Mouse (Mus musculus) heart, embryonic 14.5 days (tissue): ENCODE data around the gene Fam53a. TPM values are rescaled to one million over a fixed set of nuclear protein-coding genes. Genes with fewer than 3 reads are reported as not detected.

Experiments
- ATAC-seq: fragments of 200-750 bp; cut with Nextera tagmentation; 2 replicates; pipeline ENCODE4 v1.8.0; 2017; ENCODE audit warnings: low read depth, moderate TSS enrichment; ENCODE audit not compliant: insufficient number of reproducible peaks, insufficient read depth, low FRiP score
- H3K27ac ChIP-seq, 2 experiments: fragments of 200-500 bp in 1 of 2; fragments of 300-500 bp in 1 of 2; sonication (generic) in 1 of 2; replicated peaks in 1 of 2; 2 replicates each; pipeline ENCODE4 v1.5.1; 2012 to 2014; ENCODE audit warnings: low read depth in 2 of 2, low read length in 2 of 2, control low read depth in 1 of 2, mild to moderate bottlenecking in 1 of 2, mixed read lengths in 1 of 2; ENCODE audit not compliant: control insufficient read depth in 1 of 2, insufficient read depth in 1 of 2
- H3K27me3 ChIP-seq: fragments of 300-500 bp; sonication (generic); 2 replicates; pipeline ENCODE4 v1.6.1; 2014; ENCODE audit warnings: mild to moderate bottlenecking, low read length, control low read depth; ENCODE audit not compliant: control insufficient read depth, insufficient read depth
- H3K36me3 ChIP-seq: fragments of 300-500 bp; sonication (generic); 2 replicates; pipeline ENCODE4 v1.6.1; 2014; ENCODE audit warnings: mild to moderate bottlenecking, control low read depth, low read length, mixed read lengths; ENCODE audit not compliant: control insufficient read depth, insufficient read depth
- H3K4me1 ChIP-seq, 2 experiments: fragments of 200-500 bp in 1 of 2; fragments of 300-500 bp in 1 of 2; sonication (generic) in 1 of 2; 2 replicates each; pipeline ENCODE4 v1.6.1; 2012 to 2014; ENCODE audit warnings: low read length in 2 of 2, control low read depth in 1 of 2, mixed read lengths in 1 of 2; ENCODE audit not compliant: control insufficient read depth in 2 of 2, insufficient read depth in 2 of 2
- H3K4me2 ChIP-seq: fragments of 300-500 bp; sonication (generic); 2 replicates; pipeline ENCODE4 v1.6.1; 2014; ENCODE audit warnings: mild to moderate bottlenecking, low read length
- H3K4me3 ChIP-seq, 2 experiments: fragments of 200-500 bp in 1 of 2; fragments of 300-500 bp in 1 of 2; sonication (generic) in 1 of 2; 2 replicates each; pipeline ENCODE4 v1.5.1; 2012 to 2014; ENCODE audit warnings: low read length in 2 of 2, mild to moderate bottlenecking in 2 of 2, control low read depth in 1 of 2, low read depth in 1 of 2, moderate library complexity in 1 of 2; ENCODE audit not compliant: control insufficient read depth in 1 of 2, insufficient read depth in 1 of 2
- H3K9ac ChIP-seq: fragments of 300-500 bp; sonication (generic); 2 replicates; pipeline ENCODE4 v1.6.1; 2014; ENCODE audit warnings: mild to moderate bottlenecking, low read length
- H3K9me3 ChIP-seq: fragments of 300-500 bp; sonication (generic); 2 replicates; pipeline ENCODE4 v1.6.1; 2016; ENCODE audit warnings: low read length, control low read depth; ENCODE audit not compliant: control insufficient read depth
- WGBS: fragments of 180-500 bp; shearing (Covaris S2); extraction: QIAGEN DNeasy Blood & Tissue Kit; methylation state at CpG from one replicate; pipeline ENCODE4 v1.1.7; 2014; 5-methylcytosine and 5-hydroxymethylcytosine counted together
- polyA plus RNA-seq: library from polyadenylated mRNA; unstranded; fragments of >200 nt; fragmentation: Nextera tagmentation; extraction: Ambion mirVana; gene quantifications from 2 replicates; pipeline ENCODE4 v1.2.1, GENCODE M21; 2014

Fam53a gene
- polyA plus RNA-seq, 1 experiment from 2014 or later, result 58.3 TPM

DNA sequence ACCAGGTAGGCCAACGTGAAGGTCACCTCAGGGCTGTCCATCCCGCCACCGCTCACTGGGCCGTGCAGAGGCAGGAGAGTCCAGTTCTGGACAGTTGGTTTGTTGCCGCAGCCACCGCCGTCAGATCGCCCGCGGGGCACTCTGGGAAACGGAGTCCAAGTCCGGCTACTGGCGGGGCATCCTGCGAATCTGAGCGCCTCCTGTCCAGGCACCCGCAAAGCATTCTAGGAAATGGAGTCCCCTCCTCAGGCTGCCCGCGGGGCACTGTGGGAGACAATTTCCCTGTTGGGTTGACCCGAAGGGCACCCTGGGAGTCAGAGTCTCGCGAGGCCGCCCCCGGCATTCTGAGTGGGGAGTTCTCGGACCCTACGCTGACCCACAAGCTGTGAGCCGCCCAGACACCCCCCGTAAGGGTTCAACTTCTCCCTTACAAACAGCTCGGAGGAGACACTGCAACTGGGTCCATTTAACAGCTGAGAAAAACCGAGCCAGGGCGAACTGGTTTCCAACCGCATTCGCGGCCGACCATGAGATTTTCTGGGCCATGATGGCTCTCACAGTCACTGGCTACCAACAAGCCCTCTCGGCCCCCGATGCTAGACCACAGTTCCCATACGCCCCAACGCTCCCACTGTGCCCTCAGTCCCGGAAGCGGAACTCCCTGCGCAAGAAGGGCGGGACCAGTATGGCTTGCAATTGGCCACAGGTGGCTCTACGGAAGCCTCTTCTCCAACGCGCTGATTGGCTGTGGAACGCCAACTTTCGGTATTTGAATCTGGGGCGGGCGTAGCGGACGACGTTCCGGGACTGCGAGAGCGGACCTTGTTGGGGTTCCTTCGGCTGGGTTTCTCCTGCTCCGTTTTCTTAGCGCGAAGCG is 28.6 kb upstream of the Fam53a start, which contains the start of the genes Tacc3 and Tmem129:
Tacc3 (plus strand) TSS at position 342 of the 877 bp plus-strand sequence.
Tmem129 (minus strand) TSS at position 630 of the 877 bp plus-strand sequence.
- ATAC-seq, result peak; percentile 95
- Histone ChIP-seq H3K27ac (peak within 1 kb of the TSS; percentile 95 to 99), H3K9ac (peak within 1 kb of the TSS; percentile 81), H3K4me2 (peak within 1 kb of the TSS; percentile 92), H3K9me3 (no peaks in the 10 kb centered on the region), H3K36me3 (peaks cover 58% of the 10 kb centered on the region), H3K4me1 (peaks cover 7 to 33% of the 10 kb centered on the region in 2 experiments), H3K4me3 (peak within 1 kb of the TSS; percentile 77 to 91), H3K27me3 (no peaks in the 10 kb centered on the region)
- under 1% methylated on average over 60 of the region's 60 CpGs for WGBS

DNA sequence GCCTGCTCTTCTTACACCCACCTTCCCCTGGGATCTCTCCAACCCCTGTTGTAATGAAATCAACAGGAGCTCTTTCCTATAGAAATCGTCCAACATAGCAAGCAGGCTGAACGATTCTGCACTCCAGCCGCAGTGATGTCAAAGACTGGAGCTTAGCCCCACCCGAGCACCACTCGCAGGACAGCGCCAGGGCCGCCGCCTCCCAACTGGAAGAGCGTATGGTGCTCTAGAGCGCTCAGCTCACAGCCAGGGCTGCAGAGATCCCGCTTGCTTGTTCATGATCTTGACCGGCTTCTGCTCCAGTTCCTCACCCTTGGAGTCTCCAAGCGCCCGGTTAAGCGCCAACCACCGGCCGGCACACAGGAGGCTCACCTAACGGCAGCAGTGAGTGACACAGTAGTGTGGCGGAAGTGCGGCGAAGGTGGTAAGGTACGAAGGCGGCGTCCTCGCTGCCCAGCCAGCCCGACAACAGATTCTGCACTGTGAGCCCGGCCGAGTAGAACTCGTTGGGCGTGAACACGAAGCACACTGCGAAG is 27.9 kb upstream of the Fam53a start:
- Histone ChIP-seq H3K9ac (peak overlapping the region; percentile 76), H3K36me3 (peaks cover 51% of the 10 kb centered on the region), H3K27me3 (no peaks in the 10 kb centered on the region), H3K4me3 (peak overlapping the region; percentile 77 to 81), H3K27ac (peak overlapping the region; percentile 84 to 89), H3K9me3 (no peaks in the 10 kb centered on the region), H3K4me1 (peaks cover 9 to 37% of the 10 kb centered on the region in 2 experiments), H3K4me2 (peak overlapping the region; percentile 89)
- ATAC-seq, result peak; percentile 4
- whole genome bisulfite sequencing, result 0% methylated on average over 32 of the region's 32 CpGs

DNA sequence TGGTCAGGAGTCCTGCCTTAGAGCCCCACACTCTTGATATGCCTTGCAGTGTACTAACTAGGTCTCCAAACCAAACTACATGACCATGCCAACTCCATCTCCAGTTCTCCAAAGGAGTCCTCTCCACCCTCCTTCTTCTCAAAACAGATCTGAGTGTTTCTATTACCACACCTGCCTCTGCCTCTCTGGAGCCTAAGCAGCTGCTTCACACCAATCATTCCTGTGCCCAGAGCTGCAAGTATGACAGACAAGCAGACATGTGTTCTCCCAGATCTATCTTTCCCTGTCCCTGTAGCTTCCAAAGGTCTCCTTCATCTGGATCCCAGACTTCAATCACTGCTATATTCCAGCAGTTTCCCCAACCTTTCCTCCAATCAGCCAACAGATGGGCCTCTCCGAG is 27.3 kb upstream of the Fam53a start:
- Histone ChIP-seq H3K4me1 (peaks cover 9 to 37% of the 10 kb centered on the region in 2 experiments), H3K27ac (peak overlapping the region; percentile 84 to 89; a peak in 3 of 4 replicates), H3K9me3 (no peaks in the 10 kb centered on the region), H3K4me3 (peak overlapping the region; percentile 77 to 81), H3K4me2 (peak overlapping the region; percentile 89), H3K9ac (peak overlapping the region; percentile 76), H3K27me3 (no peaks in the 10 kb centered on the region), H3K36me3 (peaks cover 45% of the 10 kb centered on the region)
- WGBS, result 10% methylated on average over 1 of the region's 1 CpGs
- no peak for ATAC-seq

DNA sequence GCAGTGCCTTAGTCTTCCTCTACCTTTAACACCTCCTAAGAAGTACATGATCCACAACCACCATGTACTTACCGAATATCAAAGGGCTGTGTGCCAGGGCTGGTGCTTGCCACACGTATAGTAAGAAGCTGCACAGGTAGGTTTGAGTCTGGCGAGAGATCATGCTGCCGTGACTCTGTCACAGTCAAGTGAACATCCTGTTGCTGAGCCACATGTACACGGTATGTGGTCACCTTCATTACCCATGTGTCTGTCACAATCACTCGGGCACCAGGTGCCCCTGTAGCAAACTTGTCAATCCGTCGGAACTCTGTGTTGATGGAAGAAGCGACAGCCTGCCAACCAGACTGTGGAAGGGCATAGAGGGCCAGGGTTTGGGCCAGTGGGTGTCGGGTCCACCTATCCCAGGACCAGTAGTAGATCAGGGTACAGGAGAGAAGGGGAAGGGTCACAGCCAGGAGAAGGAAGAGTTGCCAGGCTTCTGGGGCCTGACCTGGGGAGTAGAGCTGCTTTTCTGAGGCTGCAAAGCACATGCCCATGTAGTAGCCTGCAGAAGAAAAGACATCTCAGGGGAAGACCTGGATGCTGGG is 25.9 kb upstream of the Fam53a start:
- no peak overlapping the region for H3K4me3 ChIP-seq
- 88% methylated on average over 10 of the region's 10 CpGs for WGBS
- no peaks in the 10 kb centered on the region for H3K27me3 ChIP-seq
- H3K4me2 ChIP-seq, result no peak overlapping the region
- no peak for ATAC-seq
- H3K9me3 ChIP-seq, result no peaks in the 10 kb centered on the region
- H3K4me1 ChIP-seq, result peaks cover 9 to 46% of the 10 kb centered on the region in 2 experiments
- peaks cover 35% of the 10 kb centered on the region for H3K36me3 ChIP-seq
- H3K9ac ChIP-seq, result peak overlapping the region; percentile 41; the same call in 1 of the 2 replicates
- H3K27ac ChIP-seq, result no peak overlapping the region

DNA sequence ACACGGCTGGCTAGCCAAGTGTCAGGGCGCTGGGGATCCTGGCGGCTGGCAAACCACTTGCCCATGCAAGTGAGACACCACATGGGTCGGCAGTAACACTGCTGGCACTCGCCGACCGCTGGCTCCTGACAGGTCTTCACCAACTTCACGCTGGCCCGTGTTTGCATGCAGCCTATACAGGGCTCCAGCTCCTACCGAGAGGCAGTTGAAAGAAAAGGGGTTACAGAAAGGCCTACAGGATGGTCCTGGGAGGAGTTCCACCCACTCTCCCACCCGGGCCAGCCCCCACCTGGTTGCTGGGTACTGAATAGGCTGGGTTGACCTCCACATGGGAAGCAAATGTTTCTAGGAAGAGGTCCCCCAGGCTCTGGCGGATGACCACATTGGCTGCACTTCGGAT is 25.0 kb upstream of the Fam53a start:
- Histone ChIP-seq H3K4me2 (no peak overlapping the region), H3K27ac (no peak overlapping the region), H3K9ac (no peak overlapping the region), H3K9me3 (no peaks in the 10 kb centered on the region), H3K36me3 (peaks cover 40% of the 10 kb centered on the region), H3K27me3 (no peaks in the 10 kb centered on the region), H3K4me1 (peaks cover 8 to 48% of the 10 kb centered on the region in 2 experiments), H3K4me3 (no peak overlapping the region)
- no peak for ATAC-seq
- 94% methylated on average over 13 of the region's 13 CpGs for WGBS

DNA sequence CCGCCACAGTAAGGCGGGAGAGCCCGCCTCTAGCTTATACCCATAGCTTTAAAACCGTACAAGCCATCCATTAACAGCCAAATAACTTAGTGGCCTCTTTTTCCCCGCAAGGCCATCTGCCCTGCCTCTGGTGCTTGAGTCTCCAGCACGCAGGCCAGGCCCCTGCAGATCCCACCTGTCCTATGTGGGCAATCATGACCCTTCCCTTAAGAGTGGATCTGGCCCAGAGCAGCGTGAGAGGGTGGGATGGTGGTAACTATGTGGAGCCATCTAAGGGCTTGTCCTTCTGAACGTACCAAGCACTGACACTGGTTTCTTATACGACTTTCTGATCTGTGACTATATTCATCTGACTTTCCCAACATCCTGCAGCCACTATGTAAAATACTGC is 23.3 kb upstream of the Fam53a start:
- peaks cover 57% of the 10 kb centered on the region for H3K36me3 ChIP-seq
- WGBS, result 2% methylated on average over 9 of the region's 9 CpGs
- H3K4me2 ChIP-seq, result peak overlapping the region; percentile 86
- H3K9me3 ChIP-seq, result no peaks in the 10 kb centered on the region
- ATAC-seq, result no peak; the same call in 1 of the 2 replicates
- H3K27ac ChIP-seq, result peak overlapping the region; percentile 50 to 94
- peaks cover 7 to 40% of the 10 kb centered on the region in 2 experiments for H3K4me1 ChIP-seq
- H3K9ac ChIP-seq, result peak overlapping the region; percentile 70
- H3K4me3 ChIP-seq, result peak overlapping the region; percentile 30 to 67; a peak in 3 of 4 replicates
- no peaks in the 10 kb centered on the region for H3K27me3 ChIP-seq

DNA sequence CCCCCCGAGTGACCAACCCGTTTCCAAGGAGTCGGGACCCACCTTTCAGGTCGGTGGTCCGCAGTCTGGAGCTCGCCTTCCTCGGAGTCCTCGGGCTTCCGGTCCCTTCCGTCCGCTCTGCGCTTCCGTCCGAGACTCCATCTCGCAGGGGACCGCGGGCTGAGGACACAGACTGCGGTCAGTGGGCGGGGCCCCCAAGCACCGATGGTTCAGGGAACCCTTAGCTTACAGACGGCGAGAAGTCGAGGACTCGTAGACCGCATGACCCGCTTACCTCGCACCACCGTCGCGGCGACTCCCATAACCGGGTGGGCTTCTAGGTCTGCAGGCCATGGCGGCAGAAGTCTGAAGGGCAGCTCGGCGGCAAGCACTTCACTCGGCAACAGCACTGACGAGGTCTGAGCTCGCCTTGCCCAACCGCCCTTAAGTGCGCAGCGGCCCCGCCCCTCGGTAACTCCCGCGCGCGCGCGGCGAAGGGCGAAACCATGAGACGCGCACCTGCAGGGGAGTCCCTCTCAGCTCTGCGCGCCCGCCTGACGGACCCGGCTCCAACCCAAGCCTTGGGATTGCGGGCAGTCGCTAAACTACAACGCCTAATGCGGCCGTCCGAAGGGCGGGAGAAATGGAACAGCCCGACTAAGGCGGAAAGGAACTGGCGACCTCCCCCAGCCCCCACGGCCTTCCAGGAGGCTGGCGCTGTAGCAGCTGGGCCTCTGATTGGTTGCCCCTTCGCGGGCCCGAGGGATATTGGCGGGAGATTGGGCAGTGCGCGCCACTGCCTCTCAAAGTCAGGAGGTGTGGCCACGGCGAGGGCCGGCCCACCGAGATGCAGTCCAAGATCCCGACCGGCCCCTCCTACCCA is 22.7 kb upstream of the Fam53a start, which contains the start of gene Slbp:
Slbp (minus strand) TSS at position 654 of the 862 bp plus-strand sequence.
- Histone ChIP-seq H3K9ac (peak within 1 kb of the TSS; percentile 81), H3K9me3 (no peaks in the 10 kb centered on the region), H3K4me1 (peaks cover 7 to 40% of the 10 kb centered on the region in 2 experiments), H3K4me3 (peak within 1 kb of the TSS; percentile 67 to 84), H3K27me3 (no peaks in the 10 kb centered on the region), H3K27ac (peak within 1 kb of the TSS; percentile 94 to 98), H3K36me3 (peaks cover 63% of the 10 kb centered on the region), H3K4me2 (peak within 1 kb of the TSS; percentile 86)
- peak; percentile 94 for ATAC-seq
- WGBS, result under 1% methylated on average over 82 of the region's 82 CpGs
